Comparison of ENCODE assay signal across 35 mouse cellular contexts in the genomic region with DNA sequence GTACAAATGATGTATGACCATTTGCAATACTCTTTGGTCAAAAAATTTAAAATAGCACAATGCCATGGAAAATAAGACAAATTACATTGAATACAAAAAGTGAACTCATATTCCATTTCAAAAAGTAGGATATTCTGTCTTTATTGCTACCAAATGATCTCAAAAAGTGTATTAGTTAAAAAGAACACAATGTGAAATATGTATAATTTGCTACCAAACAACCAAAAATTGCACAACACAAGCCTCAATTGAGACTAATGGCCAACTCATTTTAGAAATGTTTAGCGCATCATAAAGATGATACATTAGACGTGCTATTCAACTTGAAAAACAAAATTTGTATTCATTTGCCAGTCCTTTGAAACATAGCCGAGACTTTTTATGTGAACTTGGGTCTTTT.
"Had no signal": no experiment of that assay in that cellular context is flagged by ENCODE, and none has a peak within 500 bp of the region (broad histone marks: within the 10 kb centered on the region; RNA-seq: fewer than 3 reads in every experiment).

No protein-coding gene starts in this region.

- H3K4me3 ChIP-seq: heart, embryonic 10.5 days; heart, embryonic 12.5 days; heart, embryonic 13.5 days; heart, embryonic 15.5 days; hindbrain, embryonic 10.5 days; hindbrain, embryonic 12.5 days; hindbrain, embryonic 13.5 days; hindbrain, embryonic 15.5 days; intestine, embryonic 15.5 days; kidney, embryonic 15.5 days; layer of hippocampus, adult 2 months had no signal

- H3K9ac ChIP-seq: heart, embryonic 12.5 days; heart, embryonic 13.5 days; heart, embryonic 15.5 days; hindbrain, embryonic 12.5 days; hindbrain, embryonic 13.5 days; hindbrain, embryonic 14.5 days; hindbrain, embryonic 15.5 days; intestine, embryonic 15.5 days; kidney, embryonic 15.5 days had no signal

- ATAC-seq: hindbrain, embryonic 16.5 days; hindbrain, postnatal 0 days; inflammation-experienced regulatory T-cells, adult 6 months; intestine, embryonic 15.5 days; intestine, embryonic 16.5 days; intestine, postnatal 0 days had no signal

- H3K36me3 ChIP-seq: heart, embryonic 10.5 days; heart, embryonic 12.5 days; heart, embryonic 13.5 days; heart, embryonic 15.5 days; hindbrain, embryonic 10.5 days; hindbrain, embryonic 12.5 days; hindbrain, embryonic 13.5 days; hindbrain, embryonic 15.5 days; intestine, embryonic 15.5 days; kidney, embryonic 15.5 days had no signal

- H3K9me3 ChIP-seq: heart, embryonic 10.5 days; heart, embryonic 12.5 days; heart, embryonic 13.5 days; heart, embryonic 15.5 days; hindbrain, embryonic 10.5 days; hindbrain, embryonic 12.5 days; hindbrain, embryonic 13.5 days; hindbrain, embryonic 15.5 days; intestine, embryonic 15.5 days; kidney, embryonic 15.5 days had no signal

- H3K4me2 ChIP-seq: heart, embryonic 11.5 days; heart, embryonic 12.5 days; heart, embryonic 13.5 days; heart, embryonic 15.5 days; hindbrain, embryonic 12.5 days; hindbrain, embryonic 13.5 days; hindbrain, embryonic 14.5 days; hindbrain, embryonic 15.5 days; intestine, embryonic 15.5 days; kidney, embryonic 15.5 days had no signal

- H3K4me1 ChIP-seq: hindbrain, embryonic 10.5 days; hindbrain, embryonic 12.5 days; hindbrain, embryonic 13.5 days; hindbrain, embryonic 15.5 days; intestine, embryonic 15.5 days had no signal

- H3K27me3 ChIP-seq: heart, embryonic 12.5 days; heart, embryonic 13.5 days; heart, embryonic 15.5 days; hindbrain, embryonic 12.5 days; hindbrain, embryonic 13.5 days; hindbrain, embryonic 15.5 days; intestine, embryonic 15.5 days; kidney, embryonic 15.5 days had no signal

- DNase-seq: heart, postnatal 10 days; heart, postnatal 14 days; heart, postnatal 36 days; heart, postnatal 4 days; kidney, adult 11 months; kidney, adult 18-20 months; kidney, adult 2 months; kidney, adult 8-10 months; kidney, adult 9 months; kidney, postnatal 10 days; kidney, postnatal 14 days; kidney, postnatal 25 days; kidney, postnatal 36 days; kidney, postnatal 4 days; layer of hippocampus, adult 9-11 months; layer of hippocampus, postnatal 36 days had no signal

- H3K27ac ChIP-seq: heart, embryonic 10.5 days; heart, embryonic 13.5 days; heart, embryonic 15.5 days; hindbrain, embryonic 10.5 days; hindbrain, embryonic 12.5 days; hindbrain, embryonic 13.5 days; hindbrain, embryonic 14.5 days; hindbrain, embryonic 15.5 days; hindbrain, postnatal 0 days; intestine, embryonic 15.5 days; kidney, embryonic 15.5 days; kidney, postnatal 0 days; layer of hippocampus, adult 2 months had no signal
